Mouse (Mus musculus): ENCODE data around the gene Olfr138.

Gene Olfr138

GRCm38 (mm10) chr17:38260735-38261134 is at the start of gene Olfr138:
Olfr138 (plus strand) TSS chr17:38261035.
- in situ Hi-C loops (cut with MboI, MseI), result no loop called here

GRCm38 (mm10) chr17:38307470-38307869 is 46.6 kb downstream of the Olfr138 start, which contains the start of gene Olfr137:
Olfr137 (minus strand) TSS chr17:38307570.
- in situ Hi-C loops (cut with MboI, MseI), result no loop called here

Measured in T-helper 17 cell (primary cell).